Mouse (Mus musculus) embryo, embryonic 9.5 days (tissue): ENCODE measurements around the gene Tbx10.
"Not testable (repeated sequence)": the region's sequence is repeated elsewhere in the genome, so short reads cannot be mapped to it uniquely, and the experiment has no call there.

Source experiments
- DNase-seq: peaks from one replicate; pipeline ENCODE4 v3.0.0-alpha.2; 2017; ENCODE audit errors: extremely low spot score

Gene Tbx10

GRCm38 (mm10) chr19:3992416-3992815 lies at the start of gene Tbx10:
Gene Tbx10 (plus strand): TSS chr19:3992752.
- no peak for DNase-seq

GRCm38 (mm10) chr19:3942986-3943735 lies 49.4 kb upstream of the Tbx10 start:
- no peak for DNase-seq

DNA sequence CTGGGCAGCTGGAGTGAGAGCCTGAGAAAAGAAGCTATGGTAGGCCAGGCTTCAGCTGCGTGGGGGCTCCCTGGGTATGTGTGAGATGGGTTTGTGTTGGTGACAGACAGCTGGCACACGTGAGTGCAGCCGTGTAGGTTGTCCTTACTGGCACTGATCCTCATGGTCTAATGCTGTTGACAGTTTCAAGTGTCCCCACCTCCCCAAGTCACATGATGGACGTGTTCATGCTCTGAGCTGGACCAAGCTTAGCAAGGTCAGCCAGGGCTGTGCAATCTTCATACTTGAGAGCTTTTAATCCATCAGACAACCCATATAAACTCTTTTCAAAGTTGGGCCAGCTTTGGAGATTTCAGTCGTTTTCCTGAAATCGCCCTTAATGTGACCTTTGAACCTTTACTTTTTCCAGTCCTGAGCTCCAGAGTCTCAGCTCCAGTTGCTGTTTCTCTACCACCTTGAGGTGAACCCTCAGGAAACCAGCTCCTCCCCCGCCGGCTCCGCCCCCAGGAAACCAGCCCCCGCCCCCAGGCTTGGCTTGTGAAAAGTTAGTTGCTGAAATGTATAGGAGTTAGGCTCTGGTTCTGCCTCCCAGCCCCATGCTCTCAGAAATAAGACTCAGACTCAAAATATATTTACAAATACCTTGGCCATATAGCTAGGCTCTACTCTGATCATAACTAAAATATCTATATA lies 46.5 kb upstream of the Tbx10 start:
- no peak for DNase-seq

GRCm38 (mm10) chr19:3946715-3947114 lies 45.8 kb upstream of the Tbx10 start:
- DNase-seq, result peak; percentile 71

DNA sequence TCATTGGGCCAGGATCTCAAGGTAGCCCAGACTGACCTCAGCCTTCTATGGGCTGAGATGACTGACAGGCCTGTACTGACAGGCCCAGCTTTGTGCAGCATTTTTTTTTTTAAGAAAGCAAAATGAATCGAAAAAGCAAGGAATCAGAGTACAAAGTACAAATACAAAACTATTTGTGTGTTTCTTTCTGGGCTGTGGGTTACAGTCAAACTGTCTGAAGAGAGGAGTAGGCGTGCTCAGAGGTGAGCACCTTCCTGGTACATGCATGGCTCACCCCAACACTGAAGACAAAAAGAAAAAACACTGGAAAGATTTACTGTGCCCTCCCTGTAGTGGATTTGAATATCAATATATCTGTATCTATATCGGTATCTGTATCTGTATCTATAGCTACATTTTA lies 44.7 kb upstream of the Tbx10 start:
- no peak for DNase-seq

DNA sequence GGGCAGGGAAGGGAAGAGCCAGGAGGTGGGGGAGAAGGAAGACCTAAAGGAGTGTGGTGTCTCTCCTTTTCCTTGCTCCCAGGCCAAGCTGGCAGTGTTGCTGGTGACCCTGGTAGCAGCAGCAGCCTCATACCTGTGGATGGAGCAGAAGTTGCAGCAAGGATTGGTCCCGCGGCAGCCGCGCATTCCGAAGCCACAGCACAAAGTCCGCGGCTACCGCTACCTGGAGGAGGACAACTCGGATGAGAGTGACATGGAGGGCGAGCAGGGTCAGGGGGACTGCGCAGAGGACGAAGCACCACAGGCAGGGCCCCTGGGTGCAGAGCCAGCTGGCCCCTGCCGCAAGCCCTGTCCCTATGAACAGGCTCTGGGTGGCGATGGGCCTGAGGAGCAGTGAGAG lies 44.0 kb upstream of the Tbx10 start:
- no peak for DNase-seq

DNA sequence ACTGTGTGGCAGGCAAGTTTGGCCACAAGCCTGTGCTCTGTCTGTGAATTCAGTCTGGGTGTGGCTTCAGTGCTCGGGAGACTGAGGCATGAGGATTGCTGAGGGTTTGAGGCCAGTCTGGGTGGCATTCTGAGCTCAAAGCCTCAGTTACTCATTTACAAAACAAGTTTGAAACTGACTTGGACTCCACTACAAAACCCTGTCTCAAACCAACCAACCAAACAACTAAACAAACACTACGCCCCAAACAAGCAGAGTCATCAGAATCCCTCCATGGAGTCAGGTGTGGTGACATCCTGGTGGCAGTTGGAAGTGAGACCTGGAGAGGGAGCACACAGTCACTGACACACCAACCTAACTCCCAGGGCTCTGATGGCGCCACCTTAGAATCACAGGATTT lies 42.2 kb upstream of the Tbx10 start:
- DNase-seq, result no peak

GRCm38 (mm10) chr19:3951461-3951860 lies 41.1 kb upstream of the Tbx10 start:
- DNase-seq, result no peak

DNA sequence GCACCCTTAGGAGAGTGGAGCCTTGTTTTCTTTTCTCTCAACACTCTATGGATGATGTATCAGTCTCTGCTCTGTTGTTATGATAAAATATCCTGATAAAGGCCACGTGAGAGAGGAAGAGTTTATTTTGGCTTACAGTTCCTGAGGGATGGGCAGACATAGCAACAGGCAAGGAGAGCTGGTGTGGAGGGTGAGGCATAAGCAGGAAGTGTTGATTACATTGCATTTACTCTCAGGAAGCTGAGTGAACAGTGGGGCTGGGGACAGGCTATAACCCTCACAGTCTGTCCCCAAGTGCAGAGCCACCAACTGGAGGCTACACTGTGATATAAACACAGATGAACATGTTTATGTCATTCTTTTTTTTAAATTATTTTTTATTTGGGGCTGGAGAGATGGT lies 40.5 kb upstream of the Tbx10 start:
- DNase-seq, result no peak

DNA sequence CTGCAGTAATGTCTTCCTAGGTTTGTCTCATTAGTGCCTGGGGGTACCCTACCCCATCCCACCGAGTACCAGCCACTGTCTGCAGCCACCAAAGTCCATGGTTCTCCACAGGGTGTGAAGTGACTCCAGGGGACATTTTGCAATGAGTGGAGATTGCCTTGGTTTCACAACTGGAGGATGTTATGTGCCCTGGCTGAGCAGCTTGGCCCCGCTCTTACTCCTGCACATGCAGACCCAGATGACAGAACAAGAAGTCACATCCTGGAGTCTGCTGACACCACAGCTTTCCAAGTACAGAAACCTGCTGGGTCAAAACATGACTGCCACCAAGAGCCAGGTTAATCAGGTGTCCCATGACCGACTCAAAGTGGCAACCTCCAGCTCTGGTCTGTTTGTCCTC lies 37.5 kb upstream of the Tbx10 start:
- DNase-seq, result no peak

- no peak for DNase-seq
Measured at GRCm38 (mm10) chr19:3955804-3956203, 36.7 kb upstream of the Tbx10 start.

DNA sequence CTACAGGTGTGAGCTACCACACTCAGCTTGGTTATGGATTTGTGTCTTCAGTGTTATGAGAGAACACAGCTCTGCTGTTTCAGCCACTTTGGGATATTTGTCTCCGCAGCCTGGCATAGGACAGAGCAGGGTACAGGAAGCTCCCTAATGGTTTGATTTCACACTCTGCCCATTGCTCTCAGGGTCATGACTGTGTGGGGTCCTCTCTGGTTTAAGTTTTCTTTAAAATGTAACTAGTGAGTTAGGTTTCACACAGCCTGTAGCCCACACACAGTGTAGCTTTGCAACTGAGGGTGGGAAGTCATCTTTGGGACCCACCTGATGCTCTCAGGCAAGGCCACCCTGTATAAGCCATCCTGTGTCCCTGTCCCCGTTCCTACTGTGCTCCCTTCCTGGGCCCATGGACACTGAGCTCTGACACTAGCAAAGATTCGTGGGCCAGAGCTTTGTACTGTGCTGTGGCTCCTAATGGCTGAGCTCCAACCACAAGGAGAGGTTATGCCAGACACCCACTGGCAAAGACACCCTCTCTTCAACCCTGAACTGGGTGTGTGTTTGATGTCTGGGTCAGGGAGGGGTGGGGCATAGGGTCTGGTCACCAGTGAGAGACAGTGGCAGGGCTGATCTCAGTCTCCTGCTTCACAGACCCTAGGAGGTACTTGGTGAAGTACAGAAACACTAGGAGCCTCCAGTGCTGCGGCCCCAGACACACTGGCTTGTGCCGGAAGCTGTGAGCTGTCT lies 35.1 kb upstream of the Tbx10 start:
- DNase-seq, result not testable (repeated sequence)

GRCm38 (mm10) chr19:3958470-3958869 lies 34.1 kb upstream of the Tbx10 start, which contains the start of gene Aldh3b3:
Gene Aldh3b3 (plus strand): TSS chr19:3958645.
- no peak for DNase-seq

DNA sequence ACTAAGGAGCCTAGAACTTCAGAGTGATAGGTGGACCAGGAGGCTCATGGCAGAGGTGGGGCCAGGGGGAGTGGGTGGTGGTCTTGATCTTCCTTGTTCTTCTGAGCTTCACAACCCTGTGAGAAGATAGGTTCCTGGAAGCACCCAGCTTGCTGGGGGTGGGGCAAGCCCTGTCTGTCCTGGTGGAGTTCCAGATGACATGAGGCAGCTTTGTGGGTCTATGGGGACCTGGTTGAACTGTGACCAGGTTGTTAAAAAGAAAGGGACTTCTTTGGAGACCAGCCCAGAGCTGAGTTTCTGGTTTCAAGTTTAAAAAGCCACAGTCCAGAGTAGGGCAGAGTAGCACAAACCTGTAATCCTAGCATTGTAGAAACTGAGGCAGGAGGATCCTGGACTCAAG lies 33.5 kb upstream of the Tbx10 start:
- no peak for DNase-seq

GRCm38 (mm10) chr19:3960211-3960610 lies 32.3 kb upstream of the Tbx10 start:
- no peak for DNase-seq

- not testable (repeated sequence) for DNase-seq
Measured at GRCm38 (mm10) chr19:3961805-3962204, 30.7 kb upstream of the Tbx10 start.

GRCm38 (mm10) chr19:3962469-3962868 lies 30.1 kb upstream of the Tbx10 start:
- DNase-seq, result no peak

DNA sequence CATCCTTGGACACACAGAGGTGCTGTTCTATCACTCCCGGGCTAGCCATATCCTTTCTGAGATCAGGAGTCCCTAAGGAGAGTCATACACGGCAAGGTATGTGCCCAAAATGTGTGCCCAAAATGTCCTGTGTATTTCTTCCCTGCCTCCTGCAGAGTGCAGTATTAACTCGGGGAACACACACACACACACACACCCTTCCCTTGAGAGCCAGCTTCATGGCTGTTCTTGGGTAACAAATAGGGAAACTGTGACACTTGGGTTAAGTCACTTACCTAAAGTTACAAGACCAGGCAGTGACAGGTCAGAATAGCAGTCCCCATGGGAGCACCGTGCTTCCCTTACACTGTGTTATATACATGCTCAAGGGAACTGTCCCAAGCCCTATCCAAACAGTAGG lies 28.5 kb upstream of the Tbx10 start:
- no peak for DNase-seq

DNA sequence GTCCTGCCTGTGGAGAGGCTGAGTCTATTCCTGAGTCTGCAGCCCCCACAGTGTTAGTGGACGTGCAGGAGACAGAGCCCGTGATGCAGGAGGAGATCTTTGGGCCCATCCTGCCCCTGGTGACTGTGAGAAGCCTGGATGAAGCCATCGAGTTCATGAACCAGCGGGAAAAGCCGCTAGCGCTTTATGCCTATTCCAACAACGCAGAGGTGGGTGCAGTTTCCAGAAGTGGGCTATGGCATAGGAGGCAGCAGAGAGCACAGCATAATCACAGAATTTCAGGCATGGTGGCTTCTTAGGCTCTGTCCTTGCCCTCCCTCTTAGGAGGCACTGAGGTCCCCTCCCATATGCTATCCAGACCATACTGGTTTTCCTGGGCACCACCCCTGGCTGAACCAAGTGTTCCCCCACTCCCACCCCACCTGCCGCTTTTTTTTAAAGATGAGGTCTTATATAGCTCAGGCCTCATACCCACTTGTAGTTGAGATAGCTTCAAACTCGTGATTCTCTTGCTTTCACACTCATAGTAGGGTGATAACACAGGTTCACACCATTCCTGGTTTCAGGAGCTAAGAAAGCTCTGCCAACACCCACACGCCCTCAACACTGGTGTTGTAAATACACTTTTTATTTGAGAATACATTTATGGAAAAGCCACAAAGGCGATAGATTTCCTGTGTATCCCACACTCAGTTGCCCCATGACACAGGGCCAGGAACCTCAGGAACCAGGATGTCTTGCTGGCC lies 26.0 kb upstream of the Tbx10 start:
- no peak for DNase-seq

DNA sequence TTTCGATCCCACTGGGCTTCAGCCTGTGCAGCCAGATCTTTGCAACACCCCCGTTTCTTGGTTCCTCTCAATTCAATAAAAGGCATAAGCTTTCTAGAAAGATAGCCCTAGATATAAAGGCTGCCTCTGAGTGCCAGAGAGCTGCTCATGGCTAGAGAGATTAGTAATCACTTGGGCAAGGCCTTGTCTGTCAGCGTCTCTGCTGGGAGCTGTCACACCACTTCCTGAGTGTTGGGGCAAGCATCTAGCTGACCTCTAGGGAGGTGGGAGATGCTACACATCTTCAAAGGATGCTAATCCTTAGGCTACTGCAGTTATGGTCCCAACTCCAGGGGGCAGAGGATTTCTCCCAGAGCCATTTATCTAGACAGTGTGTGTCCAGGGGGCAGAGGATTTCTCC lies 25.3 kb upstream of the Tbx10 start:
- no peak for DNase-seq

DNA sequence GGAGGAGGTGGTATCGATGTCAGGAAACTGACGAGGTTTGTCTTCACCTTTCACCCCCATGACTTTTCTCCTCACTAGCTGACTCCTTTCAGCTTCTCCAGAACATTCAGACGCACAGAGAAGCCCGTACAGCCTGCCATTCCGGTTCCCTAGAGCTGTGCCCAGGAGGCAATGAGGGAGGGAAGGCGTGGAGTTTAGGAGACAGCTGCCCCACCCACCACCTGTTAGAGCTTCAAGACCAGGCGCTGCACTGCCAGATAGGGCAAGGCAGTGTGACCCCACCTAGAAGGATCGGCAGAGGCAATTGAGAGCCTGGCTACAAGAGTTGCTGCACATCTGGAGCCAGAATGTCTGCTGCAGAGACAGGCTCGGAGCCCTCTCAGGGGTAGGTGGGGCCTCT lies 20.3 kb upstream of the Tbx10 start, which contains the start of gene Aldh3b2:
Aldh3b2 (plus strand) TSS at position 100 of the 400 bp plus-strand sequence.
- DNase-seq, result no peak

DNA sequence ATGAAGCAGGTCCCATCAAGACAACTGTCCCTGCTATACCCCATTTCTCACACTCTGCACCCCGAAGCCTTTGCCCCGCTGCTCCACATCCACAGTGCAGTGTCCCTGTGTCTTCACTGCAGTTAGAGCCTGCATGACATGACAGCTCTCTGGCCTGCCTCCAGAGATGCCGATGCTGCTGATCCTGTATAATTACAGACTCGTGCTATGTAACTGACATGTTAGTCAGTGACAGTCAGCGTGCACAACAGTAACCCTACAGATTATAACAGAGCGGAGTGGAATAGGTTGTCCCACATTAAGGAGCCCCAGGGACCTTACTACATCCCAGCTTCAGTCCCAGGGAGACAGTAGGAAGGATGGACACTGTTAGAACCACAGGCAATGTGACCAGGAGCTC lies 17.9 kb upstream of the Tbx10 start:
- not testable (repeated sequence) for DNase-seq
